Mouse (Mus musculus) olfactory bulb, adult 2 months (tissue): ENCODE data around the gene Rapgef5.

Source experiments
- CTCF ChIP-seq: fragments of 200-500 bp; IDR thresholded peaks from 2 replicates; pipeline ENCODE4 v1.5.1; 2012; ENCODE audit warnings: low read depth, mild to moderate bottlenecking, low read length, moderate library complexity; ENCODE audit not compliant: insufficient read depth
- POLR2A ChIP-seq: fragments of 200-500 bp; IDR thresholded peaks from 2 replicates; pipeline ENCODE4 v1.6.1; 2012; ENCODE audit warnings: mild to moderate bottlenecking, low read depth, low read length, moderate library complexity; ENCODE audit not compliant: insufficient read depth

GRCm38 (mm10) chr12:117627311-117627710 lies 111.0 kb downstream of the Rapgef5 start:
- TF ChIP-seq POLR2A (no peak), CTCF (no peak)
